Mouse (Mus musculus): ENCODE measurements around the gene Tcta.
"Not testable (repeated sequence)": the region's sequence is repeated elsewhere in the genome, so short reads cannot be mapped to it uniquely, and the experiment has no call there.

Tcta gene

DNA sequence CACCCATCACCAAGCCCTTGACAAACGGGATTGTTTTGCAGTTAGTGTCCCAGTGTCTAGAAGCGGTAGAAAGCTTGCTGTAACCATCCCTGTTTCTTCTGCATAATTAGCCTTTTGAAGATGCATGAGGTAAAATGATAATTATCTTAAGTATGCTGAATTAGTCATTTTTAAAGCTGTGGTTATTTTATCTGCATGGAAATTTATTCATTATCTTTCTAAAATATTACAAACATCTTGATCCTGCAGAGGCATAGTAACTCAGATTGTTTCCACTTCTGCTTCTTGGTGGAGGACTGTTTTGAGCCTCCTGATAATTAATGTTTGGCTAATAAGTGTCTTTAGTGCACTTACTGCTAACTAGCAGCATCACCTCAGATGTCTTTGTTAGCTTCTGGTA is 12.5 kb upstream of the Tcta start:
- in situ Hi-C loops (cut with MboI, MseI), result loop anchor here (25.0 kb wide), 1 partner anchor 1006 kb away; no protein-coding TSS in a partner anchor

DNA sequence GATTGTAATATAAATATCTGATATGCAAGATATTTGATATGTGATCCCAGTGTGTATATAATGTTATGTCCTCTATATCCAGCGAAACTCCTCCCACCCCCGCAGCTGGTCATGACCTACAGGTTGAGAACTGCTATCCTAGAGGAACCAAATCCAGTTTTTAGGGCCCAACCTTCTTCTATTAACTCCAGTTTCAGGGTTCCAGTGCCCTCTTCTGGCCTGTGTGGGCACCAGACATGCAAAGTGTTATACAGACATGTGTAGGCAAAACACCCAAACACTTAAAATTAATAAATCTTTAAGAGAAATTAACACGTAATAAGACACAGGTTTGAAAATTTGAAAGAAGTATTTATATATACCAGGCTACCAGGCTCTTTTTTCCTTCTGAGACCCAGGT is 11.6 kb upstream of the Tcta start:
- in situ Hi-C loops (cut with MboI, MseI), result loop anchor here (25.0 kb wide), 1 partner anchor 1005 kb away; no protein-coding TSS in a partner anchor

DNA sequence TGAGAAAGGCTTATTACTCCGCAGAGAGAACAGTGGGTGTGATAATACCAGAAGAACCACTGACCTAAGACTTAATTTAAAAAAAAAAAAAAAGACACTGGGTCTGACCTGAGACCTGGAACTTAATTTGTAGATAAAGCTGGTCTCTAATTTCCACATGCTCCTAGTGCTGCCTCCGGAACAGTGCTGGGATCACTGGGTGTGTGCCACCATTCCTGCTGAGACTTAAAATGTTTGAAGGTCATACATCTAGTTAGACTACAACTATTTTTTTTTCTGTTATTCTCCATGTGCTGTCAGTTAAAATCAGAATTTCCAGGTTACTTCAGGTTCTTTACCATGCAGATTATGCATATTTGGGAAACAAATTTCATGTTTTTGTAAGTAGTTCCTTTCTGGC is 2.2 kb upstream of the Tcta start:
- in situ Hi-C loops (cut with MboI, MseI), result loop anchor here (5.0 to 25.0 kb wide), 2 partner anchors 34 to 996 kb away; no protein-coding TSS in a partner anchor

DNA sequence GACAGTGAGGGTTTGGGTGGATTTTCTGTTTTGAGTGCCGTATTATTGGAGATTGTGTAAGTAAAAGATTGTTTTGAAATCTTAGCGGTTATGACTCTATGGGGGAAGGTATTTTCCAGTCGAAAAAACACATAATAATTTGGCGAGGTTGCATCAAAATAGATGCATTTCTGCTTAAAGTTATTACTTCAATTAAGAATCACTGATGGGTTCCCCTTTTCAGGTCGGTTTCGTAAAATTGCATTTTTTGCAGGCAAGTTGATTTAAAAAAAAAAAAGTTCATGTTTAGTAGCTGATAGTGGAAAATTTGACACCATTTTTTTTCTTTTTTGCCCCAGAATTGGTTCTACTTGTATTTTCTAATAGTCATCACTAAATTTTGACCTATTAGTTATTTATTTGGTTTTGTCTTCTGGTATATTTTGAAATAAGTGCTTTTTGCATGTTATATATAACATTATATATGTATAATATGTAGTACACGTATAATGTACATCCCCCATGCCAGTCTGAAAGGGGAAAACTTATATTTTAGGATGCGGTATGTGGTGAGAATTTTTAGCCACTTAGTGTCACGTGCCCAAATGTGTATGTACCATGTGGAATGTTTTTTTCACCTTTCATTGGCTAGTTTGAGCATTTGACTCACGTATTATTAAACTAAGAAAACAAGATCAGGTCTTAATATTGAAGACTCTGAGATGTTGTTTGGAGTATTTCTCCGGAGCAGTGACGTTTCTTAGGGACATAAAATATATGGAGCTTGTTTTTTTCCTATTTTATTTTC is 1.3 kb upstream of the Tcta start:
- in situ Hi-C loops (cut with MboI, MseI), result loop anchor here (5.0 to 25.0 kb wide), 2 partner anchors 35 to 995 kb away; no protein-coding TSS in a partner anchor

DNA sequence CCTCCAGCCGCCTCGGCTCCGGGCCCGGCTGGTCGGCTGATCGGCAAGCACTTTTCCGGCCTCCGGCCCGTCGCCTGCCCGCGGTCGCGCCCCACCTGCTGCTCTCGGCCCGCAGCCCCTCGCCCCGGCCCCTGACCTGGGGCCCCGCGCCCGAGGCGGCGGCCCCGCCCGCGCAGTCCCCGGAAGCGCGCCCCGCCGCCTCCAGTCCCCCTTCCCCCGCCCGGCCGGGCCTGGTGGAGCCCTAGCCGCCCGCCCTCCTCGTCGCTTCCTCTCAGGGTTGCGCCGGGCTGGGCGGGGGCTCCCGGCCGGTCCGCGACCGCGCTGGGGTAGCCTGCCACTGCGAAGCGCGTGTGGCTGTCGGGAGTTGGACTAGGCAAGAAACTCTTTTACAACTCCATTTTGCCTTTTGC is 616 bp upstream of the Tcta start:
- in situ Hi-C loops (cut with MboI, MseI), result loop anchor here (5.0 to 25.0 kb wide), 2 partner anchors 36 to 994 kb away; no protein-coding TSS in a partner anchor

DNA sequence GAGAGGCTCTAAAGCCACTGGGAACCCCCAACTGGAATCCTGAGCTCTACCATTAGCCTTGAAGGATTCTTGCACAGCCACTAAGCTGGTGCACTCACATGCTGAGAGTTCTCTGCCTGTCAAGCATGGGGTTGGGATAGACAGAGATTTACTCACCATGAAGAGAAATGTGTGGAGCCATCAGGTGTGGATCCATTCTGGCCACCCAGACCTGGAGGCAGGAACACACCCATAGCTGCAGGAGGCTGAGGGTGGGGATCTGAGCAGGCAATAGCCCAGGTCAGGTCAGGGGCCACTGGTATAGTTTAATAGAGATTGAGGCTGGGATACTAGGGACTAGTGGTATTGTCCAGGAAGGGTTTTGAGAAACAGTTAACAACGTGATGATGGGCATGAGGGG is 790 bp downstream of the Tcta start:
- in situ Hi-C loops (cut with MboI, MseI), result loop anchor here (5.0 to 25.0 kb wide), 2 partner anchors 37 to 993 kb away; no protein-coding TSS in a partner anchor

DNA sequence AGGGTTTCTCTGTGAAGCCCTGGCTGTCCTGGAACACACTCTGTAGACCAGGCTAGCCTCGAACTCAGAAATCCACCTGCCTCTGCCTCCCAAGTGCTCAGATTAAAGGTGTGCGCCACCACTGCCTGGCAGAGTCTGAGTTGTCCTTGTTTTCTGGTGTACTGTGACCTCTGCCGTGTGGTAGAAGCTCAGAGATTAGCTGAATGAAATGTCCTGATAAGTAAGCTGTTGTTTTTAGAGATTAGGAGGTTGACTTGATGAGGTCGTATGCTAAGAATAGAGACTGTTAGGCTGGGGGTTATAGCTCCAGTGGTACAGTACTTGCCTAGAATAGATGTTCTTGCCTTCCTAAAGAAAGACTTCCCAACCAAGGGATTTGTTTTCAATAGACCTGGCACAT is 1.2 kb downstream of the Tcta start:
- in situ Hi-C loops (cut with MboI, MseI), result loop anchor here (5.0 to 25.0 kb wide), 2 partner anchors 38 to 992 kb away; no protein-coding TSS in a partner anchor

DNA sequence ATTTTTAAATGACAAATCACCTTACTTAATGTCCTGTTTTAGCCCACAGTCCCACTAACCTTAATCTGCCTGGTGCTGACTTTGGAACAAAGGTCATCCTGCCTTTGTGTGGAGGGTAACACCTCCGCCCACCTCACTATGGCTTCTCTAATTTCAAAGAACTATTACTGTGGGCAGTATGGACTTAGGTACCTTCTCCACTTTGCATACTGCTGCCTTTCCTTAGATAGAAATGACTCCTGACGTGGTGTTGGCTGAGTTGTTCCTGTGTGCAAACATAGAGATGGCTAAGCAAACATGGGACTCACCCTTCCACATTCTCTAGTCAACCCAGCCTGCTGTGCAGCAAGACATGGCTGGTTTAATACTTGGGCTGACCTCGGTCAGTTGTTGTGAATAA is 4.1 kb downstream of the Tcta start:
- in situ Hi-C loops (cut with MboI, MseI), result loop anchor here (25.0 kb wide), 1 partner anchor 990 kb away; no protein-coding TSS in a partner anchor

DNA sequence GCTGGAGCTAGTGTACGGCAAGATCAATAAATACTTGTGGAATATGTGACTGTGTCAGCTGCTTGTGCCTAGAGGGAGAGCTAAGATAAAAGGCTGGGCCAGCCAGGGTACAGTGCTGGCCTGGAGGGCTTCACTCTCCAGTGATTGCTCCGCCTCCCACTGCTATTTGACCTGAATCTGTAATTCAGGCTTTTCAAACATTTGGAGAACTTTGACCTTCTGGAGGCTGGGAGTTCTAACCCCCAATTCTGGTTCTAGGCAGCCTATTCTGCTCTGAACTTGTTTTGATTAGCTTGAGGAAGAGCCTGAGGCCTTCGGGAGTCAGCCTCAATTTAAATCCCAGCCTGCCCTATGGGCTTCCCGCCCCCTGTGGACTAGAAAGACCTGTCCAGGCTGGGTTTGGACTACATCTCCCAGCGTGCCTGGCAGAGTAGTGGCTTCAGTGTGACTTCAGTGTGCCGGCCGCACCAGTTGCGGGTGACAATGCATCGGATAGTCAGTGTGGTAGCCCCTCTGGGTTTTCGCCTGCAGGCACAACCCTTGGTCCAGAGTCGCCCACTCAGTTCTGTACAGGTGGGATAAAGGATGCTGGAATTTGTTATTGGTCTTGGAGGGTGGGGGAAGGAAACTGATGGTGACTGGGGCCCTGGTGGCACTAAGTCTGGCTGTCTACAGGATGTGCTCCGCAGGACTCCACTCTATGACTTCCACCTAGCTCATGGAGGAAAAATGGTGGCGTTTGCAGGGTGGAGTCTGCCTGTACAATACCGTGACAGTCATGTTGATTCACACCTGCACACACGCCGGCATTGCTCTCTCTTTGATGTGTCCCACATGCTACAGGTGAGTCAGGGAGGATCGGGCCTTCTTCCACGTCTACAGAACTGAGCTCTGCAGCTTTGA is 9.3 kb downstream of the Tcta start, which contains the start of gene Amt:
Gene Amt (plus strand): TSS at position 401 of the 903 bp plus-strand sequence.
- in situ Hi-C loops (cut with MboI, MseI), result no loop called here

DNA sequence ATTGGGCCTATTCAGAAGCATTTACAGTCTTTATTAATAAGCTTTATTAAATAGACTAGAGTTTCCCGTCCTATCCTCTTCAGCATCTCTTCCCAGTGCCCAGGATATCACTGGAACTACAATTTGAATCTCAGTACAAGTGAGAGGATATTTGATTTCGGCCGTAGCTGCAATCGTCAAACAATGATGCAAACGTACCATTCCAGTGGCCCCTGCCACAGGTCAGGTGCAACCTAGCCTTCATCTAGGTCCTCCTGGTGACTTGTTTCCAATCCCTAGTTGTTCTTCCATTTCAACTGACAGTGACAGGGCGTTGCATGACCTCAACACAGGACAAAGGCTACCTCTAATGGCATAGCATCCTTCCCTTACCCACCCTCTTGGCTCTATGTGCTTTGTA is 15.2 kb downstream of the Tcta start:
- in situ Hi-C loops (cut with MboI, MseI), result no loop called here

DNA sequence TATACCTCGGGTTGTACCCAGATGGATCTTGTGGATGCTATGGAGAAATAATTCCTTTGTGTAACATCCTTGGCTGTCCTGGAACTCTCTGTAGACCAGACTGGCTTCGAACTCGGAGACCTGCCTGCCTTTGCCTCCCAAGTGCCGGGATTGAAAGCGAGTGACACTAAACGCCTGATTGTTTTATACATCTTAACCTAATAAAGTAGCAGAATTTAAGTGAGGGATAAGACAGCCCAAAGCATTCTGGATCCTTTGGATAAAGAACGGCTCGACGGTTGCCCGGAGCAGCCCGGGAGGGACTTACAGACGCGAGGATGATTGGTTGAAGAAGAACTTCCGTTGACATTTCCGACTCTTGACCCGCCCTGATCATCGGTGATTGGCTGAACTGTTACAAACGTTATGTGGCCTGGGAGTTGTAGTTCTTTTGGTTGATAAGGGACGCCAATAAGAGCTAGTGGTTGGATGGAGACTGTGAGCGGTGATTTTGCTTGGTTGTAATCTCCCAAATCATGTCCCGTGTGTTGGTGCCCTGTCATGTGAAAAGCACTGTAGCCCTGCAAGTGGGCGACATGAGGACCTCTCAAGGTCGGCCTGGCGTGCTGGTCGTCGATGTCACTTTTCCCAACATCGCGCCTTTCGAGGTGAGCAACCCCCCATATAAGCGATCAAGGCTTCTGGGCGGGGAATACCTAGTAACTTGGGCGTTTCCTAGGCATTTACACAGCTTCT is 15.8 kb downstream of the Tcta start, which contains the start of gene Nicn1:
Gene Nicn1 (plus strand): TSS at position 414 of the 735 bp plus-strand sequence.
- in situ Hi-C loops (cut with MboI, MseI), result no loop called here

DNA sequence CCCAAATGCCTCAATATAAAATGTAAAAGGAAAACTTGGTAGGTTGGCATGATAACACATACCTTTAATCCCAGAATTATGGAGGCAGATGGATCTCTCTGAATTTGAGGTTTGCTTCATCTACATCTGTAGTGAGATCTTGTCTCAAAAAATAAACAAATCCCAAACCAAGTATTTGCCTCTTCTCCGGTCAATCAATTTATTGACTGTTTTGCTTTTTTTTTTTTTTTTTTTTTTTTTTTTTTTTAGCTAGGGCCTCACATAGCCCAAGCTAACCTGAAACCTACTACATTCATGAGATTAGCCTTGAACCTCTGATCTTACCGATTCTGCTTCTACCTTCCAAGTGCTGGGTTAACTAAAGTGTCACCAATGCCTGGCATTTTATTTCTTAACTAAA is 16.6 kb downstream of the Tcta start:
- in situ Hi-C loops (cut with MboI, MseI), result no loop called here

DNA sequence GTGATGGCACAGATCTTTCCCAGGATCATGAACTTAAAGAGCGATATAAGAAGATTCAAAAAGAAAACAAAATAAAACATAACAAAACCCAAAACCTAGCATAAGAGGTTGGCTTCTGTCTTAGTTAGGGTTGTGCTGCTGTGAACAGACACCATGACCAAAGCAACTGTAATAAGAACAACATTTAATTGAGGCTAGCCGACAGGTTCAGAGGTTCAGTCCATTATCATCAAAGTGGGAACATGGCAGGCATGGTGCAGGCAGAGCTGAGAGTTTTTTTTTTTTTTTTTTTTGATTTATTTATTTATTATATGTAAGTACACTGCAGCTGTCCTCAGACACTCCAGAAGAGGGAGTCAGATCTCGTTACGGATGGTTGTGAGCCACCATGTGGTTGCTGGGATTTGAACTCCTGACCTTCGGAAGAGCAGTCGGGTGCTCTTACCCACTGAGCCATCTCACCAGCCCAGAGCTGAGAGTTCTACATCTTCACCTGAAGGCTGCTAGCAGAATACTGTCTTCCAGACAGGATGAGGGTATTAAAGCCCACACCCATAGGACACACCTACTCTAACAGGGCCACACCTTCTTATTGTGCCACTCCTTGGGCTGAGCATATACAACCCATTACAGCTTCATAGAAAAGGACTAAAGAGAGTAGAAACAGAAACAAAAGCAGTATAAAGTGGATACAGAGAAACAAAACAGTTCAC is 18.3 kb downstream of the Tcta start:
- in situ Hi-C loops (cut with MboI, MseI), result not testable (repeated sequence)

DNA sequence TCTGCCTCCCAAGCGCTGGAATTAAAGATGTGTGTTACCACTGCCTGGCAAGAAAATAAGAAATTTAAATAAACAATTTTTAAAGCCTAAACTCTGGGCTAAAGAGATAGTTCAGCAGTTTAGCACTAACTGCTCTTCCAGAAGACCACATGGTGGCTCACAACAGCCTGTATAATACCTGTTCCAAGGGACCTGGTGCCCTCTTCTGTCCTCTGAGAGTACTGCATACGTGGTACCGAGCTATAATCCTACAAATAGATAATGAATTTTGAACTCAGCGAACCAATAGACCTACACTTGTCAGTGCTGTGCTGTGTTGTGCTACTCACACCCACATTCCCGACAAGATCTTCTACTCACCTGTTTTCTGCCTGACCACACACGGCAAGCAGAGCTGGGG is 21.6 kb downstream of the Tcta start:
- in situ Hi-C loops (cut with MboI, MseI), result no loop called here

DNA sequence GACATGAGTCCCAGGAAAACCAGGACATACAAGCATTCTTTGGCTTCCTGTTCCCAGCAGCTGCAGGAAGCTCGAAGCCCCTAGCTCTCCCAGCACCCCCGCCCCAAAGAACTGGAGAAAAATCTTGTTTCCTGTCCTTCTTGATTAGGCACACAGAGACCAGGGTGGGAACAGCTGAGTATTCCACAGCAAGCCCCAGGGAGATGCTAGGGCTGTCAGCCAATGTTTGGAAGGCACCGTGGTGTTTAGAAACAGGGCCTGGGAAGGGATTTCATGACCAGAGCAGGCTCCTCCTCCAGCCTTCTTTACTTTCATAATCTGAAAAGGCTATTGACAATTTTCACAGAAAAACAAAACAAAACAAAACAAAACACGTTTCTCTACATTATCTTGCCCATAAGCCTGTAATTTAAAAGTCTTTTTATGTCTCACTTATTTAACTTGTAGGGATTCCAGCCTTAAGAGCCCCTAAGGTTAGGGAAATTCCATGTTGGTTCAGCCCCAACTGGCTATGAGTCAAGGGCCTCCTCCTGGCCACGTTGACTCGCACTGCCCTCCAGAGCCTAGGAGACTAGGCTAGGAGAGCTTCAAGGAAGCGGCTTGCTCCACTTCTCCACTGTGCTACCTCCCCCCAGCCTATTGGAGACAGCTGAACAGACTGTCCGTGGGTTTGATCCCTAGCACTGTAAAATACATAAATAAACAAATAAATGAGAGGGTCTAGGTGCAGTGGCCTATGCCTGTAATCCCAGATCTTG is 25.7 kb downstream of the Tcta start:
- in situ Hi-C loops (cut with MboI, MseI), result no loop called here

DNA sequence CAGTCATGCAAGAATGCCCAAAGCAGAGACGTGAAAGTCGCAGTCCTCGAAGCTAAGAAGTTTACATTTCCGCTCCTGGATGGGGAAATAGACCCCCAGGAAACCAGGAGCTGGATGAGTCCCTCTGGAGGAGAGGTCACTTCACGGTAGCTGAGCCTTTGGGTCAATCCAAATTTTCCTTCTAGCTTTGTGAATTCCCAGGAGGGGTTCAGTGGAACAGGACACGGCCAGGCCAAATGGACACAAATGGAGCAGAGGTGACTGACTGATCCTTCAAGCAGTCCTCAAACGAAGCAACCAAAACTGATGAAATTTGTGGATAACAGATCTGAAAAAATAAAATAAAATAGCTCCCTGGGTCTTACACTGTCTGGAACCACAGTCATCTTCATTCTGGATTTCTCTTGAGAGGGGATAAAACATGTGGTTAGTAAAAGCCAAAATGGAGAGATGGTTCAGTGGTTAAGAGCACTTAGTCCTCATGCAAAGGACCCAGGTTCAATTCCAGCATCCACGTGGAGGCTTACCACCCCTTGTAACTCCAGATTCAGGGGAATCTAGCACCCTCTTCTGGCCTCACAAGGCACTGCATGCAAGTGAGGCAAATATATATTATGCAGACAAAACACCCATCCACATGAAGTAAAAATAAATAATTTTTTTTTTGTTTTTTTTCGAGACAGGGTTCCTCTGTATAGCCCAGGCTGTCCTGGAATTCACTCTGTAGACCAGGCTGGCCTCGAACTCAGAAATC is 27.1 kb downstream of the Tcta start:
- in situ Hi-C loops (cut with MboI, MseI), result no loop called here

DNA sequence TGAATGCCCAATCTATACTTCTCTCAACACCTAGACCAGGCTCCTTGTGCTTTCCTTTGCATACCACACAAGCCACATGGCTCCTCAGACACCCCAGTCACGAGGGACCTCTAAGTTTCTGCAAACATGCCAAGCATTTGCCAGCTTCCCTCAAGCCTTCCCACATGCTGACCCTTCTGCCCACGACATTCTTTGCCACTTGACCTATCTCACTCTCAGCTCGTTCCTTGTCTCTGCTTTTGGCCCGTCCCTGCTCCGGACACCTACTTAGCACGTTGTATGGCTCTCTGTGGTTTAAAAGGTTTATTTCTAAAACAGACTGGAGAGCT is 30.7 kb downstream of the Tcta start:
- in situ Hi-C loops (cut with MboI, MseI), result no loop called here

DNA sequence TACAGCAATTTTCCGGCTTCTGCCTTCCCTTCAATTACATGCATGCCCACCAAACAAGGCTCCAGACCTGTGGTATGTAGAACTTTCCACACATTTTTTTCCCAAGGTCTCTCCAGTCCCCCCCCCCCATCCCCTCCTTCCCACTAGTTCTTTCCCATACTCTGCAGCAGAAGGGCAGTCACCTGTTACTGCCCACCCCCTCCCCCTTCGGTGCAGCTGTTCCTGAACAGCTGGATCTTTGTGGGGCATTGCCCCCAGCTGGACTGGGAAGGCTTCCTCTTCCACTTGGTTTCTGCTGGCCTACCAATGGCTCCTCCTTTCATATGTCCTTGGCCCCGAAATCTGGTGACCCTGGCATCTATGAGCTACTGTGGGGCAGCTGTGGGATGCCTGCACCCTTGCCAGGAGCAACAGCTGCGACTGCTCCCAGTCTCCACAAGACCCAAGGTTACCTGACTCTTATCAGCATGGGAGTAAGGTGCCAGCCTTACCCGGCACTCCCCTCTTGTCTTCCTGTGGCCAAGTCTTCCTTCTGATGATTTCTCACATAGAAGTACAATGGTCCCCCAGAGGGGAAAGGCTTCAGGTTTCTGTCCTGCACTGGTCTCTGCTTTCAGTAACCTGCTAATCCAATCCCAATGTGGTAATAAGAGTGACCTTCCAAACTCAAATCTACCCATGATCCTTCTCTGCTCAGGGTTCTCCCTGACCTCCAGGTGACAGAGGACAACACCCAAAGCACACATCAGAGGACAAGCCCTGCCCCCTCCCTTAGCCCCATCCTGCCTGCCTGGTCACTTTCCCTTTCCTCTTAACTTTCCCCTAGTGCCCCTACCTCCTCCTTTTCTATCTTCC is 31.3 kb downstream of the Tcta start:
- in situ Hi-C loops (cut with MboI, MseI), result no loop called here
